Mouse (Mus musculus): ENCODE results near the gene Slc35e3. TPM values are rescaled to one million over a fixed set of nuclear protein-coding genes. Genes with fewer than 3 reads are reported as not detected.

Gene Slc35e3
- polyA plus RNA-seq, 1 experiment from 2014 or later, result 13.0 TPM

- Histone ChIP-seq H3K36me3 (ENCODE audit: control insufficient read depth, insufficient read depth, low read length) (peaks cover 86% of the 10 kb centered on the region), H3K4me2 (replicated peaks; ENCODE audit: low read depth, low read length) (no peak overlapping the region), H3K27ac (ENCODE audit: low read length) (no peak overlapping the region), H3K9ac (replicated peaks; ENCODE audit: low read depth, low read length) (no peak overlapping the region), H3K4me1 (ENCODE audit: control insufficient read depth, insufficient read depth, low read length) (no peaks in the 10 kb centered on the region), H3K27me3 (ENCODE audit: control insufficient read depth, insufficient read depth, low read length) (no peaks in the 10 kb centered on the region), H3K9me3 (ENCODE audit: control insufficient read depth, low read depth, low read length) (no peaks in the 10 kb centered on the region), H3K4me3 (ENCODE audit: low read depth, low read length) (no peak overlapping the region)
- ATAC-seq (ENCODE audit: insufficient number of reproducible peaks, insufficient read depth, low FRiP score, low read depth), result no peak
- WGBS, result 97% methylated on average over 1 of the region's 1 CpGs
Measured at GRCm38 (mm10) chr10:117700450-117700849, 45.7 kb downstream of the Slc35e3 start.

- no peak overlapping the region for H3K4me2 ChIP-seq (replicated peaks; ENCODE audit: low read depth, low read length)
- 95% methylated on average over 4 of the region's 4 CpGs for WGBS
- no peaks in the 10 kb centered on the region for H3K4me1 ChIP-seq (ENCODE audit: control insufficient read depth, insufficient read depth, low read length)
- no peak overlapping the region for H3K4me3 ChIP-seq (ENCODE audit: low read depth, low read length)
- no peak for ATAC-seq (ENCODE audit: insufficient number of reproducible peaks, insufficient read depth, low FRiP score, low read depth)
- H3K27me3 ChIP-seq (ENCODE audit: control insufficient read depth, insufficient read depth, low read length), result no peaks in the 10 kb centered on the region
- H3K27ac ChIP-seq (ENCODE audit: low read length), result no peak overlapping the region
- peaks cover 88% of the 10 kb centered on the region for H3K36me3 ChIP-seq (ENCODE audit: control insufficient read depth, insufficient read depth, low read length)
- no peak overlapping the region for H3K9ac ChIP-seq (replicated peaks; ENCODE audit: low read depth, low read length)
- H3K9me3 ChIP-seq (ENCODE audit: control insufficient read depth, low read depth, low read length), result no peaks in the 10 kb centered on the region
Measured at GRCm38 (mm10) chr10:117699914-117700313, 46.3 kb downstream of the Slc35e3 start.

GRCm38 (mm10) chr10:117698313-117699138 lies 47.6 kb downstream of the Slc35e3 start:
- Histone ChIP-seq H3K4me3 (ENCODE audit: low read depth, low read length) (no peak overlapping the region), H3K9me3 (ENCODE audit: control insufficient read depth, low read depth, low read length) (no peaks in the 10 kb centered on the region), H3K27ac (ENCODE audit: low read length) (no peak overlapping the region), H3K9ac (replicated peaks; ENCODE audit: low read depth, low read length) (no peak overlapping the region), H3K4me1 (ENCODE audit: control insufficient read depth, insufficient read depth, low read length) (no peaks in the 10 kb centered on the region), H3K36me3 (ENCODE audit: control insufficient read depth, insufficient read depth, low read length) (peaks cover 89% of the 10 kb centered on the region), H3K4me2 (replicated peaks; ENCODE audit: low read depth, low read length) (no peak overlapping the region), H3K27me3 (ENCODE audit: control insufficient read depth, insufficient read depth, low read length) (no peaks in the 10 kb centered on the region)
- ATAC-seq (ENCODE audit: insufficient number of reproducible peaks, insufficient read depth, low FRiP score, low read depth), result no peak
- 97% methylated on average over 10 of the region's 10 CpGs for WGBS

GRCm38 (mm10) chr10:117697561-117698115 lies 48.5 kb downstream of the Slc35e3 start:
- H3K27ac ChIP-seq (ENCODE audit: low read length), result no peak overlapping the region
- no peak overlapping the region for H3K4me2 ChIP-seq (replicated peaks; ENCODE audit: low read depth, low read length)
- H3K4me1 ChIP-seq (ENCODE audit: control insufficient read depth, insufficient read depth, low read length), result no peaks in the 10 kb centered on the region
- 92% methylated on average over 3 of the region's 3 CpGs for WGBS
- H3K9ac ChIP-seq (replicated peaks; ENCODE audit: low read depth, low read length), result no peak overlapping the region
- H3K9me3 ChIP-seq (ENCODE audit: control insufficient read depth, low read depth, low read length), result no peaks in the 10 kb centered on the region
- H3K27me3 ChIP-seq (ENCODE audit: control insufficient read depth, insufficient read depth, low read length), result no peaks in the 10 kb centered on the region
- ATAC-seq (ENCODE audit: insufficient number of reproducible peaks, insufficient read depth, low FRiP score, low read depth), result no peak
- H3K4me3 ChIP-seq (ENCODE audit: low read depth, low read length), result no peak overlapping the region
- peaks cover 86% of the 10 kb centered on the region for H3K36me3 ChIP-seq (ENCODE audit: control insufficient read depth, insufficient read depth, low read length)

- H3K9me3 ChIP-seq (ENCODE audit: control insufficient read depth, low read depth, low read length), result no peaks in the 10 kb centered on the region
- H3K27me3 ChIP-seq (ENCODE audit: control insufficient read depth, insufficient read depth, low read length), result no peaks in the 10 kb centered on the region
- H3K4me2 ChIP-seq (replicated peaks; ENCODE audit: low read depth, low read length), result no peak overlapping the region
- no peak overlapping the region for H3K27ac ChIP-seq (ENCODE audit: low read length)
- H3K4me3 ChIP-seq (ENCODE audit: low read depth, low read length), result no peak overlapping the region
- WGBS, result 92% methylated on average over 6 of the region's 6 CpGs
- H3K9ac ChIP-seq (replicated peaks; ENCODE audit: low read depth, low read length), result no peak overlapping the region
- H3K36me3 ChIP-seq (ENCODE audit: control insufficient read depth, insufficient read depth, low read length), result peaks cover 86% of the 10 kb centered on the region
- ATAC-seq (ENCODE audit: insufficient number of reproducible peaks, insufficient read depth, low FRiP score, low read depth), result no peak
- H3K4me1 ChIP-seq (ENCODE audit: control insufficient read depth, insufficient read depth, low read length), result no peaks in the 10 kb centered on the region
Measured at GRCm38 (mm10) chr10:117696827-117697560, 49.2 kb downstream of the Slc35e3 start.

GRCm38 (mm10) chr10:117696021-117696826 lies 49.9 kb downstream of the Slc35e3 start:
- ATAC-seq (ENCODE audit: insufficient number of reproducible peaks, insufficient read depth, low FRiP score, low read depth), result no peak
- 84% methylated on average over 8 of the region's 8 CpGs for WGBS
- Histone ChIP-seq H3K4me3 (ENCODE audit: low read depth, low read length) (no peak overlapping the region), H3K36me3 (ENCODE audit: control insufficient read depth, insufficient read depth, low read length) (peaks cover 85% of the 10 kb centered on the region), H3K9ac (replicated peaks; ENCODE audit: low read depth, low read length) (no peak overlapping the region), H3K4me1 (ENCODE audit: control insufficient read depth, insufficient read depth, low read length) (no peaks in the 10 kb centered on the region), H3K27ac (ENCODE audit: low read length) (no peak overlapping the region), H3K27me3 (ENCODE audit: control insufficient read depth, insufficient read depth, low read length) (no peaks in the 10 kb centered on the region), H3K9me3 (ENCODE audit: control insufficient read depth, low read depth, low read length) (no peaks in the 10 kb centered on the region), H3K4me2 (replicated peaks; ENCODE audit: low read depth, low read length) (no peak overlapping the region)

GRCm38 (mm10) chr10:117695605-117696004 lies 50.6 kb downstream of the Slc35e3 start:
- no peaks in the 10 kb centered on the region for H3K4me1 ChIP-seq (ENCODE audit: control insufficient read depth, insufficient read depth, low read length)
- no peak overlapping the region for H3K27ac ChIP-seq (ENCODE audit: low read length)
- WGBS, result 94% methylated on average over 4 of the region's 4 CpGs
- H3K9me3 ChIP-seq (ENCODE audit: control insufficient read depth, low read depth, low read length), result no peaks in the 10 kb centered on the region
- H3K4me3 ChIP-seq (ENCODE audit: low read depth, low read length), result no peak overlapping the region
- no peak for ATAC-seq (ENCODE audit: insufficient number of reproducible peaks, insufficient read depth, low FRiP score, low read depth)
- no peak overlapping the region for H3K4me2 ChIP-seq (replicated peaks; ENCODE audit: low read depth, low read length)
- H3K27me3 ChIP-seq (ENCODE audit: control insufficient read depth, insufficient read depth, low read length), result no peaks in the 10 kb centered on the region
- peaks cover 89% of the 10 kb centered on the region for H3K36me3 ChIP-seq (ENCODE audit: control insufficient read depth, insufficient read depth, low read length)
- no peak overlapping the region for H3K9ac ChIP-seq (replicated peaks; ENCODE audit: low read depth, low read length)

GRCm38 (mm10) chr10:117695027-117695426 lies 51.1 kb downstream of the Slc35e3 start:
- H3K36me3 ChIP-seq (ENCODE audit: control insufficient read depth, insufficient read depth, low read length), result peaks cover 89% of the 10 kb centered on the region
- no peaks in the 10 kb centered on the region for H3K4me1 ChIP-seq (ENCODE audit: control insufficient read depth, insufficient read depth, low read length)
- no peak overlapping the region for H3K4me3 ChIP-seq (ENCODE audit: low read depth, low read length)
- H3K27ac ChIP-seq (ENCODE audit: low read length), result no peak overlapping the region
- no peak for ATAC-seq (ENCODE audit: insufficient number of reproducible peaks, insufficient read depth, low FRiP score, low read depth)
- H3K9ac ChIP-seq (replicated peaks; ENCODE audit: low read depth, low read length), result no peak overlapping the region
- no peaks in the 10 kb centered on the region for H3K9me3 ChIP-seq (ENCODE audit: control insufficient read depth, low read depth, low read length)
- no peak overlapping the region for H3K4me2 ChIP-seq (replicated peaks; ENCODE audit: low read depth, low read length)
- no peaks in the 10 kb centered on the region for H3K27me3 ChIP-seq (ENCODE audit: control insufficient read depth, insufficient read depth, low read length)
- 91% methylated on average over 4 of the region's 4 CpGs for WGBS

Measured in stomach, embryonic 14.5 days (tissue).